Mouse (Mus musculus) layer of hippocampus, adult 8-10 months (tissue): ENCODE measurements around the gene Klhl29. TPM values are rescaled to one million over a fixed set of nuclear protein-coding genes. Genes with fewer than 3 reads are reported as not detected.

ENCODE experiments used
- DNase-seq, 2 experiments: peaks; one replicate each; pipeline ENCODE4 v3.0.0; 2022; ENCODE audit warnings: low spot score in 2 of 2
- total RNA-seq, 4 experiments: library from RNA; stranded (reverse); gene quantifications; 2 replicates each; pipeline ENCODE4 v1.2.4; 2022

Gene Klhl29
- total RNA-seq, 4 experiments from 2014 or later = 28.5 to 41.3 (median 33.1) TPM

DNA sequence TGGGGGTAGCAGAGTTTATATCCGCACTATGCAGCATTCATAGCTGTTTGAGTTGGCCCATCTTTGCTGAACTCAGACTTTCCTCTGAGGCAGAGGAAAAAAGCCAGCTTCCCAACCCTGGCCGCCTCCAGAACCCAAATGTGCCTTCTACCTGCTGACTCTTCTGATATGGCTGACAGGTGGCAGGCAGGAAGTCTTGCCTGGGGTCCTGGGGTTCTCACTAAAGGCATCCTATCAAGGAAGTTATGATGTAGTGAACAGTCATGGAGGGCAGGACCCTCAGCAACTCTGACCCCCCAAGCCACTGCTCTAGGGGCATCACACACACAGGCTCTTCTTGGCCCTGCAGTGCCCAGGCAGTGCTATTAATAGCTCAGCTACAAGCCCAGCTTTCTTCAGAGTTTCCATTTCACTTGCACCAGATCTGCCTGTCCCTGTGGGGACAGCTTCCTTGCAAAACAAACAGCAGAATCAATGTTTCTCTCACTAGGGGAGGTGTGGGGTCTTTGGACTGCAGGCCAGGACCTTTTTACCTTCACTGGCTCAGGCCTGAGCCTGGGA, 187.6 kb downstream of the Klhl29 start:
- DNase-seq = no peak

DNA sequence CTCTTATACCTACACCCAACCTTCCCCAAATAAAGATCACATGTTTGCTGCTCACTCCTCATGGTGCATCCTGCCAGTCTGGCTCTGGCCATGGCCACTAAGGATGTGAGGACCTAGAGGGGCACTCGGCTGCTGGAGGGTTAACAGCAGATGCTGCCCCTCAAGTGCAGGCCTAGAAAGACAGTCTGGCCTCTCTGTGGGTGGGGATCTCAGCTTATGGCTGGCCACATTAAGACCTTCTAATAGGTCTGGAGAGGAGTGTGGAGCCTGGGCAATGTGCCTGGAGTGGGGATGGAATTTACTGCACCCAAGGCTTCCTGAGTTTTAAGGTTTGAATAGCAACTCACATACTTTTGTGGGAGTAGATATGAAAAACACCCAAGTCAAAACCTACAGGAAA, 188.8 kb downstream of the Klhl29 start:
- no peak for DNase-seq

DNA sequence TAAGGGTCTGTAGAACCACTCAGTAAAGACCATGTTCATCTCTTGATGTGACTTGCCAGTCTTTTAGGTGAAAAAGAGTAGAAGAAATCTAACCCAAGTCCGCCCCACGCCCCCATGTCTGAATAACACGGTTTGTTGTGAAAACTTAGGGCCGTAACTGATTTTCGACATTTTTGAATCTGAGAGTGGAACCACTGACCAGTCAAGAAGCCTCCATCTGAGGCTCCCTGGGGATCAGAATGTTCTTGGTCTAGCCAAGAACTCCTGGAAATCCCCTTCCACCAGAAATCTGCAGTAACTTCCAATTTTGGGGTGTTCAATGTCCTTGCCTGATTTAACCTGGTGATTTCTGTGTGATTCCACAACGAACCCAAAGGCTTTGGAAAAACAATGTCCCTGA, 189.9 kb downstream of the Klhl29 start:
- DNase-seq = no peak

DNA sequence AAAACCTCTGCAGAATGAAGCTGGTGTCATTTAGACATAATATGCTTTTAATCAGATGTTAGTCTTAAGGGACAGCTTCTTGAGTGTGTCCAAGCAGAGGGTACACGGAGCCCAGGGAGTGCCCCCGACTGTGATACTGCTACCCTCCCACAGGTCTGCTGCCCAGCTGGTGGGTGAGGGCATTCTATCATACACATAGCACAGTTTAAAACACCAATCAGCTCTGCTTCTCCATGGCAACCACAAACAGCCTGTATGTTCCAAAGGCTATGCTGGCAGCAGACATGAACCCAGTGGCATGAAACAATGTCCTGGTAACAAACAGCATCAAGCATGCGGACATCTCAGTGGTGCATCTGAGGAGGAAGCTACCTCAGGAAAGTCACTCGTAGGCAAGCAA, 192.9 kb downstream of the Klhl29 start:
- no peak for DNase-seq

DNA sequence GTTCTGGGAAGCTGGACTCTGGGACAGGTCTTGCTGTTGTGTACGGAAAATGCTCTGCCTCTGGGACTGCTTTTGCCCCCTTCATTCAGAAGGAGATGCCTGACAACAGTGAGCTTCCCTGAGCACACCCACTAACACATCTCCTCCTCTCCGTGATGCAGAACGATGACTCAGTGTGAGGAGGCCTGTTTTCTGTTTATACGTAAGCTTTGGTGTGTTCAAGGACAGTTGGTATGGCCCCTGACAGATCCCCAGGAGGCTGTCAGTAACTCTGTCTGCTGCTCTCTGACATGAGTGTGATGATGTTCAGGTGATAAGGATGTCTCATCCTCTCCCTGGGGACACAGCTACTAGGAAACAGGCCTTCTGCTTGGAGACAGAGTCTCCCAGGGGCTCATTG, 193.3 kb downstream of the Klhl29 start:
- DNase-seq = no peak

DNA sequence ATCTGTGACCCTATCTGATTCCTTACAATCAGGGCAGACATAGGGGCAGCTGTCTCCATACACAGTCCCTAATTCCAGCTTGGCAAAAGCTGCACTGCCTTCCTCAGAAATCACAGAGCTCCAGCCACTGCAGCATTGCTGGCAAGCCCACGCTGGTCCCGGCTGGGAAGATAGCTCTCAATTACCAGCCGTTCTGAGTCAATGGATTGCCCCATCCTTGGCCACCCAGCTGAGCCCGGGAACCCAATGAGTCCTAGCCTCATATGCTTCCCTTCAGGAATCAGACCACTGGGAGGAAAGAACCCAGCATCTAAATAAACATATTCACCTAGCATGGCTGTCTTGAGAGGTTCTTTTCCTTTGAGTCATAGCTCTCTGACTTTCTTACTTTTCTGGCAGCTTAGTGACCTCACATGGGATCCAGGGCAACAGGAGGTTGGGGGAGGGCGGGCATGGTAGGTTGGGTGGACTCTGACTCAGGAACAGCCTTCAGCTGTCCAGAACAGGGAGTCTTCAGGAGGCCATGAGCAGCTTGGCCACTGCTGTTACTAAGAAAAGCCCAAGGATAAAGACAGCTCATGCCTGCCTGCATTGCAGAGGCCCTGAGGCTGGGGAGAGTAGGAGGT, 198.7 kb downstream of the Klhl29 start:
- DNase-seq = no peak

DNA sequence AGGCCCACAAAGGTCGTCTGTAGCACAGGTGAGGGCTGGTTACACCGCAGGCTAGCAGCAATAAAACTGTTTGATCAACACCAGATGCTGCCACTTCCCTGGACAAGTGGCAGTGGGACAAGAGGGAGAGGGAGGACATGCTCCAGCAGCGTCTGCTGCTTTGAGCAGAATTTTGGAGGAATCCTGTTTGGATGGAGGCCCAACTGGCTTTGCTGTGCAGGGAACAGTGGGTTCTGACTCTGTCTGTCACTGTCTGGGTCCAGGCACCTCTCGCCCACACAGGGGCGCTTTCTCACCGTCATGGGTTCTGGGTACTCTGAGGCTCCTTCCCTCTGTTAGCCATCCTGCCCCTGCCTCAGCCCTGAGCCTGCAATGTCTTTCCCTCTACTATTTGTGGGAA, 209.3 kb downstream of the Klhl29 start:
- DNase-seq = no peak

DNA sequence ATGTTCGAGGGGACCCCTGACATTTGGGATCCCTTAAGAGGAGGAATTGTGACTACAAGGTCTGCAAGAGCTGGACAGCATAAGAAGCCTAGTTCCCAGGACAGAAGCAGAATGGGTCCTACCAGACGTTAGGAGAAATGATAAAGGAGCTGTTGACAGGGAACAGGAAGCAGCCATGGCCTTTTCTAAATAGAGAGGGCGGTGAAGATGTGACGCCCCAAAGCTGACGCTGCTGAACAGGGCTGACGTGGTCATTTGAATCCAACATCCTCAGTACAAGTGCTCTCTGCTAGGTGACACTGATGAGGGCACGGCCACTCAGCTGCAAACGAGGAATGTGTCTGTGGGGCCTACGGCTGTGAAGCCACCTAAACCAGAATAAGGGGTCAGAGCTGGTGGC, 210.1 kb downstream of the Klhl29 start:
- no peak for DNase-seq

DNA sequence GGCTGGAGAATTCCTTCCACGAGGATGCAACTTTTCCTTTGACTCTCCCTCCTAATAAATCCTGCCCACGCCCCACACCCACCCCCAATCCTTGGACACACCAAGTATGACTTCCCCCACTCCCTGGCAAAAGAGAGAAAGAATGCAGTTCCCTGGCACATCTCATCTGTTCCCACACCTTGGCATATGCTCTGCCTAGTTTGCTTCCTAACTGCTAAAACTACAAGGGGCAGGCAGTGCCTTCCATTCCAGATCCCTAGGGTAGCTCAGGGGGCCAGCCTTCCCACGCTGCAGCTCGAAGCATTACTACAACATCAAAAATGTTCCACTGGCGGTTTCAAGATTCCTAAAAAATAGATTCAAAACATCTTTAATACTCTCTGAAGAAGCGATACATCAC, 212.8 kb downstream of the Klhl29 start:
- no peak for DNase-seq

DNA sequence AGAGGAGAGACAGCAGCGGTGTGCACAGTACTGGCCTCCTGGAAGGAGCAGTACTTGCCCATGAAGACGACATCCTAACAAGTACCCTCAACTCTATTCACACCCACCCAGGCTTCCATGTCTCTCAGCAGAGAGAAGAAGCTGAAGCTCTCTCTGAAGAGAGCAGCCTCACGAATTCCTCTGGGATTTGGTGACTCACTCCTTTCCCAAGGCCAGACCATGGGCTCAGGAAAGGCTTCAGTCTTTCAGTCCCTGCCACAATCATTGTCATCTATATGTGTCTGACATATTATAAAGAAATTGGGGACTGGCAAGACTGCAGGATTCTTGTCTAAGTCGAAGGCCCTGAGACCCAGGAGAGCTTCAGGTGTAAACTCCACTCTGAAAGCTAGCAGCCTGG, 213.9 kb downstream of the Klhl29 start:
- no peak for DNase-seq

DNA sequence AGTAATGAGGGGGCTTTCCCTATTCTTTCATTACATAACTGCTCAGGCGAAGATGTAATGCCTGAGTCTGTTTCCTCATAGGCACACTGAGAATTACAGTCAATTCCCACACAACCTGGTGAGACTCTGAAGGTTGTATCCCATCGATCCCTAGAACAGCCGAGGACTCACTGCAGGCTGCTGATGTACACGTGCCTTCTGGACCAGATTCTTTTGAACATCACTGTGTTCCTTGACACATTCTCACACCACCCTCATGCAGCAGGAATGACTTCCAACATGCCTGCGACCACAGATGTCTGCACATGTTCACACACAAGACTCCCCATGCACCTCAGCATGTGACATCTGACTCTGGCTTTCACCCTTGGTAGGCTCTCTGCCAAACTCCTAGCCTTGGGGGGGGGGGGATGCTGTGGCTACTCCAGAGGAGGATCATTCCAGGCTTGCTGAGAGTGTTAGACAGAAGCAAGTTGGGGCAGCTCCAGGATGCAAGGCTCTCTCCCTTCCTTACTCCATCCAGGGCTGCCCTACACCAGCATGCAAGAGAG, 217.5 kb downstream of the Klhl29 start:
- no peak for DNase-seq

DNA sequence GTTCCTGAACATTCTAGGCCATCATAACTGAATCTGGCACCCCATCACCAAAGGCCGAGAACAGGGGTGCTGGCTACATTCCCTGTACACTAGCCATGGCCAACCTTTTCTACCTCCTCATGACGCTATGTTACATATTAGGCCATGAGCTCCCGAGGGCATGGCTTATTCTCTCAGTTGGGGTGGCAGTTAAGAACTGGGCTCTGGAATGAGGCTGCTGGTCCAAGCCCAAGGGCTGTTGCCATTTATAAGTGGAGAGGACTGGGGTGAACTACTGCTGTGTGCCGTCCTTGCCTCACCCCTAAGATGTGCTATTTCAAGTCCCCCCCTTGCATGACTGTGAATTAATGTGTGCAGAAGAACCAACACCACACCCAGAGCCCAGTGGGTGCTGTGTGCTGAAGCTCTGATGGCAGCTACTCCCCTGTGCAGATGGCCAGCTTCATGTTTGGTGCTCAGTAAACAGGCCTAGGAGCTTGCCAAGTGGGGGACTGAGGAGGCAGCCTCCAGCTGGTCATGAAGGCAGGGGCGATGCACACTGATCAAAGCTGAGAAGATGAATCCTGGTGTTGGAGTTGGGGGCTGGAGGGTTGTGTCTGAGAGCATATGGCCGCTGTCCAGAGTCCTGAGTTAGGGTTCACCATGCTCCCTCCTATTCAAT, 218.3 kb downstream of the Klhl29 start:
- DNase-seq = peak; percentile 78 to 81

DNA sequence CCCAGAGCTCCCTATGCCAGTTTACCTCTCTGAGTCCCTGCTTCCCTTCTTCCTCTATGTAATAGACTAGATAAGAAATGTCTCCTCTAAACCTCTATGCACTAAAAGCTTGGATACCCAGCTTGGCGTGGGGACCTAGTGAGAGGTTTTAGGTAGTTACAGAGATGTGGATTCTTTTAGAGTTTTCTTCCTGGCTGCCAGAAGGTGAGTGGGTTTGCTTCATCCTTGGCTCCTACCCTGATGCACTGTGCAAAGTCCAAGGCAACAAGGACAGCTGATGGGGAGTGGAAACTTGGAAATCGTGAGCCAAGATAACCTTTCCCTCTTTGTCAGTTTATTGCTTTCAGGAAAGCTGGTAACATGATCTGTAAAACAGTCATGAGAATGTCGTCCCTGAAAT, 220.3 kb downstream of the Klhl29 start:
- DNase-seq = no peak

DNA sequence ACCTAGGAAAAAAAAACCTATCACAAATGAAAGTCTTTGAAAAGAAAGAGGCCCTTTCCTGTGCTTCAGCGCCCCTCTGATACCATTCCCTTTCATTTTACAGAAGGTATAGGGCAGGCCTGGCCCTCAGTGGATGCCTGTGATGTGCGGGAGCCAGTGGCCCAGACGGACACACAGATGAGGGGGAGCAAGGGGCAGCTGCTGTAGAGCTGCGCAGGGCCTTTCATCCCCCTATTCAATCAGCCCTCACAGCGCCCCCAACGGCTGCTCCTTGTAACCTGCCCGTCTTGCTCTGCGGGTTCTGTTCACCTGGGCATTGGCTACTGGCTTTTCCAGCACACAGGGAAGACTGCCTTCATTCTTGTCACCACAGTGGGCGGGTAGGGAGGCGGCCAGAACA, 223.6 kb downstream of the Klhl29 start:
- no peak for DNase-seq

DNA sequence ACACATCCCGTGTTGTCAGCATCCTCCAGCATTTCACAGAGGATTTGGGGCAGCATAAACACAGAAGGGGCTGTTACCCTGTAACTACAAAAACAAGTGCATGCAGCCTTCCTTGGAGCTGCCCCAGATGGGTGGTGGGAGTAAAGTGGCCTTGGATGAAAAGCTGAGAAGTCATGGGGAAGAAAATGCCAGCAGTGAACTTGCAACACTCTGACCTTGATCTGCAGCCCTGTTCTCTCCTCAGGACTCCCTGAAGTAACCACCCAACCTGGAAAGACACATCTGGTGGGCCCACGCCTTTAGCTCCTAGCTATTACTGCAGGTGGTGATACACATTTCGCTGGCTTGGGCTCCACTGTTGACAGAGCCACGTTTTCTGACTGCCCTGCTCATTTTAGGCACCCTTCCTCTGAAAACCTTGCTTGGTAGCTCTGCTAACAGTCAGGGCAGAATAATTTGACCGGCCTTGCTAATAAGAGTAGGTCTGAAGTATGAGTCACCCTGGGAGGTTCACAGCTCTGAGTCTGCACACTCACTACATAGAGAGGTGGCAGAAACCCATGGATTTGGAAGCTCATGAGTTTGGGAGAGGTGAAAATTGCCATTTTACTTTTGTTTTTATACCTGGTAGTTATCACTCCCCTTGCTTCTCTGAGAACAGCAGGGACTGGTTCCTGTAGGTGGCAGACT, 228.0 kb downstream of the Klhl29 start:
- DNase-seq = no peak

DNA sequence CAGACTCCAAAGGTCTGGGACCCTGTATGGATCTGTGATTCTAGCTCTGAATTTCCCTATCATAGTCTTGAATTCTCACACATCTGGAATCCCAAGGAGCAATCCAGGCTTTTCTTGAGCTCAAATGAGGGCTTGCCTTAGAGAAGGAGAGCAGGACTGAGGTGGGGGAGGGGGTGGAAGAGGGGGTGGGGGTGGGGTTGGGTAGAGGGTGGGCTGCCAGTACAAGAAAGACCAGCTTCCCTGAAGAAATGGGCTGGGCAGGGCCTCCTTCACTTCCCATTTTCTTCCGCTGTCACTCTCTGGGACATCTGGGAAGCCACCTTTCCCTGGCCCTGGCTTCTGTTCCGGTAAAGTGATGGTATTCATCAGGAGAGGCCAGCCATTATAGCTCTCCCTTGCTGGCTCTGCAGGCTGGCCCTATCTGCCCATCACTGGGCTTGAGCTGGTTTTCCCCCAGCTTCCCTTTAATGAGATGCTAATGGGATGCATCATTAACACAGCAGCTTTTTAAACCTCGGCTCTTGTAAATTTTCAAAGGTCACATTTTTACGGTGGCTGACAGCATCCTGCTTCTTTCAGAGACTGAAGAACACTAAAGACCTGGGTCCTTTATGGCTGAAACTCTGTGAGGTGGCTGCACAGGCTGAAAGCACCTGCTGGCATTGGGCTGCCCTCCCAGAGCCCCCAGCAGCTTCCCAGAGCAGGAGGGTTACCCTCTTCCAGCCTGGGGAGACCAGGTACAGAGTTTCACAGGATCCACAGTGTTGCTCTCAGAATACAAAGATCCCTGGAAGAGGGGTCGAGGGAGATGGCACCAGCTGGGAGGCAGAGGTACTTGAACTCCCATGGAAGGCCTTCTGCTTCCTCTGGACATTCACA, 231.3 kb downstream of the Klhl29 start:
- no peak for DNase-seq

DNA sequence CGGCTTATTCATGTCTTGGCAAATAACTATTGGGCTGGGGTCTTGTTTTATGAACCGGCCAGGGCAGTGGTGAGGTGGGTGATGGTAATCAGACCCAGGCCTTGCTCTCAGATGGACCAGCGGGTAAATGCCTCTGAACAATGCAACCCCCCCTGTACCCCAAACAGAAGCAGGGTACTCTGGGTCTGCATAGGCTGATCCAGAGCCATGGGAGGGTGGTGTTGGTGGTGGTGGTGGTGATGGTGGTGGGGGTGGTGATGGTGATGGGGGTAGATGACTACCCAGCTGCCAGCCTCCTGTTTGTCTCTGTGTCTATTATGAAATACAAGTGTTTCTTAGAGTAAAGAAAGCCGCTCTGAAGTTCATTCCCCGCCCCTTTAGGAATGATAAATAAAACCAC, 232.3 kb downstream of the Klhl29 start:
- no peak for DNase-seq

DNA sequence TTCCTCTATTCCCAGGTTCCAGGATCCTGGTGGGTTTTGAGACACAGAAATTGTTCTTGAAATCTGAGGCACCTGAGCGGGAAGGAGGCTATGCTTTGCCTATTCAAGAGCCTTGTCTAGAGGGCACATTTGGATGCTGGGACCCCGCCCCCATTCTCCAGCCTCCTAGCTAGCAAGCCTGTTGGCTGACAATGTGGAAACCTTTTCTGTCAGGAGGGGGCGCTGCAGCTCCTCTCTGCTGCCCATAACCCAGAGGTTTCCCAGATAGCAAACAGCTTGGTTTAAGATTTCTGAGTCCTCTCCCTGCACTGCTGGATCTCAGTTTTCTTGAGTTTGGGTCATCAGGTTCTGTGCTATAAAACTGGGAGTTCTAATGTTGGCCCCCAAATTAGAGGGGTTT, 232.7 kb downstream of the Klhl29 start:
- DNase-seq = peak; percentile 78 to 91

DNA sequence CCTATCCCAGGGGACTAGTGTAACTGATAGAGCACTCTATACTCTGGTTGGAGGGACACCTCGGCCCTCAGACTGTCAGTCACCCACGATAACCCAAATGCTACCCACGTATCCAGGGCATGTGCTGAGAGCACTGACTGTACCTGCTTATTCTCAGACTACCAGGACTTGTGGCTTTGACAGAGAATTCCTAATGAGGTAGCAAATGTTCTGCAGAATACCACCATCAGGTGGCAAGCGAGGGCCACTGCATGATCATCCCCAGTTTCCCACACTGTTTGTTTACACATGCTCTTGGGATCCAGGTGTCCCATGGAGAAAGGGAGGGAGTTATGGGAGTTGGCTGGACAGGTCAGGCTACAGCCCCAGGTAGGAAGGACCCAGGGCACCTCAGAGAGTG, 234.4 kb downstream of the Klhl29 start:
- no peak for DNase-seq

DNA sequence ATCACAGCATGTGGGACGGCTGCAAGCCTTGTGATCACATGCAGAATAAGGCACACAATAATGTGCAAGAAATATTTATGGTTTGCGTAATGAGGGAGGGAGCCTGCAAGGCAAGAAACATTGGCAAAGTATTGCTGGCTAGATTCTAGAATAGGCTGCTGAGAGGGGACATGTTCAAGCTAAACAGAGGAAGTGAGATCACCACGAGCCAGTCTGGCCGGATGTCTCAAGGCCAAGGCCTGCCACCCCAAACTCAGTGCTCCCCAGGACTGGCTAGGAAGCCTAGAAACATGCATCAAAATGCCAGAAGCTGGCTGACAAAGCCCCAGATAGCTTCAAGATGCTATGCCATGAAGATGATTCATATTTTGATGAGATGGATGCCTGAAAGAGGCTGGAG, 236.2 kb downstream of the Klhl29 start:
- no peak for DNase-seq

DNA sequence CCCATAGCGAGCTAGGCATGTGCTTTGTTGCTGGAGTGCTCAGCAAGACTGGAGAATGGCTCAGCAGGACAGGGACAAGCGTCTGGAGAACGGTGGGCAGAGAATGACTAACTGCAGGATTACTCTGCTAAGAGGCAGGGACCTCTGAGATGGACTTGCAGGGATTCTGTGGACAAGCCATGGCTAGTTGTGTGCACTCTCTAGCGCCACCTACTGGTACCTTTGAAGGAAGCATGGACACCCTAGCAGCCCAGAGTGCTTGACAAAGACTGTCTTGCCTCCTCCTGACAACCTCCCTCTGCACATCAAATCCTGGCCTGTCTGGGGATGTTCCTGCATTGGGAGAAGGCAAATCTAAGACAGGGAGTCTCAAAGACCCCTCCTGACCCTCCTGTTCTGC, 239.2 kb downstream of the Klhl29 start:
- DNase-seq = peak in 1 of 2 experiments; percentile 67
